Mouse (Mus musculus): ENCODE measurements around the gene Cntn5. TPM values are rescaled to one million over a fixed set of nuclear protein-coding genes. Genes with fewer than 3 reads are reported as not detected.

Gene Cntn5
- polyA plus RNA-seq, 1 experiment: not detected

DNA sequence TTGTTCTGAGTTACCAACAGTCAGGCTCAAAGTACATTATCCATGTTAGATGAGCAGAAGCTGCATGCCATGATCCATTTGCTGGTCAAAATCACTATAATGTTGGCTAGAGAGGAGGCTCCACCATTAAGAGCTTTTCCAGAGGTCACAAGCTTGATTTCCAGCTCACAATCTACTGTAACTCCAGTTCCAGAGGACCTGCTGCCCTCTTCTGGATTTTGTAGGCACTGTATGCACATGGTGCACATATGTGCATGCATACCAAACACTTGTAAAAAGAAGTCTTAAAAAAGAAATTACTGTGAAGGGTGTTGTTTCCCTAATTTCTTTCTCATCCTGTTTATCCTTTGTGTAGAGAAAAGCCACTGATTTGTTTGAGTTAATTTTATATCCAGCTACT lies 439.8 kb downstream of the Cntn5 start:
- Histone ChIP-seq H3K36me3 (replicated peaks; ENCODE audit: low read length) (no peaks in the 10 kb centered on the region), H3K4me3 (replicated peaks) (no peak overlapping the region), H3K4me1 (no peaks in the 10 kb centered on the region), H3K27me3 (replicated peaks) (no peaks in the 10 kb centered on the region), H3K9me3 (no peaks in the 10 kb centered on the region)
- no peak for TF ChIP-seq GATA1 (IDR thresholded peaks at IDR 0.05; ENCODE audit: borderline replicate concordance, low read length)
- no peak for TF ChIP-seq FLI1 (IDR thresholded peaks at IDR 0.05; ENCODE audit: low read length)

DNA sequence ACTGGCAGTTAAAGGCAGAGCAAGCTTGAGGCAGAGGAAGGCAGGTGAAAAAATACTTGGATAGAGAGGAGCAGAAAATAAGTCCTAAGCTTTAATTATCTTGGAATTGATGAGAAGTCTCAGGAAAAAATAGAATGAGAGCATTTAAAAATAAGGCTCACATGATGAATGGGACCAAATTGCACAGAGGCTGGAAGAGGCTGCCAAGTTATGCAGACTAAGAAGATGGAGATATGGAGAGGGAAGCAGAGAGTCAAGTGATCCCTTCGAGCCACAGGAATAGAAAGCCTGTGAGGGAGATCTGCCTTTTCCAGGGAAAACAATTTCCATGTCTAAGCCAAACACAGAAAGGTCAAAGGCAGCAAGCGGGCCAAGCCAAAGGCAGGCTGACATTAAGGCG lies 446.7 kb downstream of the Cntn5 start:
- TF ChIP-seq GATA1 (IDR thresholded peaks at IDR 0.05; ENCODE audit: borderline replicate concordance, low read length): no peak
- no peak for TF ChIP-seq FLI1 (IDR thresholded peaks at IDR 0.05; ENCODE audit: low read length)
- Histone ChIP-seq H3K4me1 (no peaks in the 10 kb centered on the region), H3K27me3 (replicated peaks) (no peaks in the 10 kb centered on the region), H3K36me3 (replicated peaks; ENCODE audit: low read length) (no peaks in the 10 kb centered on the region), H3K4me3 (replicated peaks) (no peak overlapping the region), H3K9me3 (no peaks in the 10 kb centered on the region)

DNA sequence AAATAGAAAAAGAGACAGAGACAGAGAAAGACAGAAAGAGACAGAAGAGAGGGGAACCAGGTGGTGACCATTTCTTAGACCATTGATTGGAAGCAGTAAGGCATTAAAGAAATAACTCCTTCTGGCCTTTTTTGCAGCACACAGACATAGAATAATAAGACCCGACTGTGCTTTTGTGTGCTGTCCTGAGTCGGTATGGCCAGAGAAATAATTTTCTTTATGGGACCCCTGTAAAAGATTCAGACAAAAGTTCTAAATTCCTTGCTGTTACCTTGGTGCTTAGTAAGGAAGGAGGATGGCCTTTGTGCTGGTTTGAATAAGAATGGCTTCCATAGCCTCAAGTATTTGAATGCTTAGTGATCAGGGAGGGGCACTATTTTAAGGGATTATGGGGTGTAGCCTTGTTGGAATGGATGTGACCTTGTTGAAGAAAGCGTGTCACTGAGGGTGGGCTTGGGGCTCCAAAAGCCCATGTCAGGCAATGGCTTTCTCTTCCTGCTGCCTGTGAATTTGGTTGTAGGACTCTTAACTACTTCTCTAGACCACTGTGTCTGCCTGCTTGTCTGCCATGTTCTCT lies 455.5 kb downstream of the Cntn5 start:
- H3K9me3 ChIP-seq: no peaks in the 10 kb centered on the region
- TF ChIP-seq GATA1 (IDR thresholded peaks at IDR 0.05; ENCODE audit: borderline replicate concordance, low read length) (no peak), FLI1 (IDR thresholded peaks at IDR 0.05; ENCODE audit: low read length) (no peak)
- H3K4me3 ChIP-seq (replicated peaks): no peak overlapping the region
- H3K36me3 ChIP-seq (replicated peaks; ENCODE audit: low read length): no peaks in the 10 kb centered on the region
- no peaks in the 10 kb centered on the region for H3K27me3 ChIP-seq (replicated peaks)
- no peaks in the 10 kb centered on the region for H3K4me1 ChIP-seq

DNA sequence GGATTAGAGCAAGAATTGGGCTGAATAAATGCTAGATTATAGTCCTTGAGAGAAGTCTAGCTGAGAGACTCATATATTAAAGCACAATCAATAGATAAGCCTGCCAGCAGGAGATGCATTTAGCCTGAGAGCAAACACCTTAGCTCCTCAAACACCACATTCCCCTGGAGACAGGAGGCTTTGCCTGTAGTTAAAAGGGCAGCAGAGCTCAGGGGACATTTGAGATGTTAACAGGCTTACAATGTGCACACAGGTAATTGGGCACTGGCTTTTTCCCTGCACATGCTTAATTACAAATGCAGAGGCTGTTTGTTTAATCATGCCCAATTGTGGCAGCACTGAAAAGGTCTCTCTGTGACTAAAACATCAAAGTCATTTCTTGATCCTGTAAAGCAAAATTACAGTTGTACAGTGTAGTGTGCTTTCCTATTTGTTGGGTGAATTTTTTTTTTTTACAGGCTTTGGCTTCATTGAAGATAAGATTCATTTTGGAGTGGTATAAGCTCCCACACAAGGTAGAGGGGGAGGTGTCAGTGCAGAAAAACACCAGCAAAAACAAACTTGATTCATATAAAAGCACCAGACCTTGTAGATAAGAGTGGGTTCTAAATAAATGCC lies 457.2 kb downstream of the Cntn5 start:
- TF ChIP-seq GATA1 (IDR thresholded peaks at IDR 0.05; ENCODE audit: borderline replicate concordance, low read length) (no peak), FLI1 (IDR thresholded peaks at IDR 0.05; ENCODE audit: low read length) (no peak)
- no peaks in the 10 kb centered on the region for H3K9me3 ChIP-seq

DNA sequence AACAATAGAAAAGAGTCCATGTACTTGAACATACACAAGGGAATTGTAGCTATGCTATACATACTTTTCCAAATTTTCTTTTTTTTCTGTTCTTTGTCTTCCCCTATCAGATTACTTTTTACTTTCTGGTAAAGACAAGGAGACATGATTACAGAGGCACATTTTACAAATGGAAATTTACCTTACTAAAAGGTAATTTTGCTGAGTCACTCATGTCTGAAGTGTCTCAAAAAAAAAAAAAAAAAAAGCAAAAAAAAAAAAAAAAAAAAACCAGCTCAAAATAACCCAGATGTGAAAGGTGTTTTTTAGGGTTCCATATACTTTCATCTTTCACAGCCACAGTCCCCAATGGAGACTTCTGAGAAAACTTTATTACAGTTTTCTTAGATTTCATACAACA lies 492.5 kb downstream of the Cntn5 start:
- Histone ChIP-seq H3K27me3 (replicated peaks) (no peaks in the 10 kb centered on the region), H3K4me1 (no peaks in the 10 kb centered on the region), H3K4me3 (replicated peaks) (no peak overlapping the region), H3K36me3 (replicated peaks; ENCODE audit: low read length) (no peaks in the 10 kb centered on the region), H3K9me3 (no peaks in the 10 kb centered on the region)
- TF ChIP-seq GATA1 (IDR thresholded peaks at IDR 0.05; ENCODE audit: borderline replicate concordance, low read length) (no peak), FLI1 (IDR thresholded peaks at IDR 0.05; ENCODE audit: low read length) (no peak)

More for the DNA sequence above, 457.2 kb downstream of the Cntn5 start:
- Histone ChIP-seq H3K4me1 (no peaks in the 10 kb centered on the region), H3K36me3 (replicated peaks; ENCODE audit: low read length) (no peaks in the 10 kb centered on the region), H3K27me3 (replicated peaks) (no peaks in the 10 kb centered on the region), H3K4me3 (replicated peaks) (no peak overlapping the region)

DNA sequence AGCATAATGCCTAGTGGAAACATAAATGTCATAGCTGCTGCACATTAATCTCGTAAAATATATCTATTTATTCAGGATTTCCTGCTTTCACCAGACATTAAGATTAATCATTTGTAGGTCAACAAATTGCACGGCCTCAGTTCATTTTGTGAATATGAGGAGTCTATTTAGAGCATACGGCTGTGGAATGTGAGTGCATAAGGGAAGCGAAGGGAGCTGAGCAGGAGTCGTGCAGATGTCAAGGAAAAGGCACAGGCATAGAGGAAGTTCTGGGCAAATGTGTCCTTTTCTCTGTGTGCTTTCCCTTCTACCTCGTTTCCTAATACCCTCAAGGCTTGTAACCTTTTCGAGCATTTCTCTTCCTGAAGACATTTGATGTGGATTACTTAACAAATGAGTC lies 504.5 kb downstream of the Cntn5 start:
- Histone ChIP-seq H3K9me3 (no peaks in the 10 kb centered on the region), H3K27me3 (replicated peaks) (no peaks in the 10 kb centered on the region), H3K36me3 (replicated peaks; ENCODE audit: low read length) (no peaks in the 10 kb centered on the region), H3K4me3 (replicated peaks) (no peak overlapping the region), H3K4me1 (no peaks in the 10 kb centered on the region)
- TF ChIP-seq FLI1 (IDR thresholded peaks at IDR 0.05; ENCODE audit: low read length) (no peak), GATA1 (IDR thresholded peaks at IDR 0.05; ENCODE audit: borderline replicate concordance, low read length) (no peak)

DNA sequence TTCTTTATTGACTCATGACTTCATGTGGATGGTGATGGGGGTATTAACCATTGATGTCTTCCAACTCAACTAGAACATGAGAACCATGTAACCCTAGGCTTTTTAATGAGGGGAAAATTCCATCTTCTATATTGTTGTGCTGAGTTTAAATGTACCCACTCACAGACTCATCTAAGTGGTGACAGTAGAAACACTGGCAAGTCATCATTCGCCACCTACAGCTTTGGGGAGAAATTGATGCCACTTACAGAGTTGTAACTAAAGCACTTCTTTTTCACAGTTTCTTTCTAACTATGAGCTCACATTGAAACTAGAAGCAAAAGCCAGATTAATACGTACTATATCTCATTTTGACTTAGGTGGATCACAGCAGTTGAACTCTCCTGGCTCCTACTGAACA lies 514.7 kb downstream of the Cntn5 start:
- Histone ChIP-seq H3K4me1 (no peaks in the 10 kb centered on the region), H3K36me3 (replicated peaks; ENCODE audit: low read length) (no peaks in the 10 kb centered on the region), H3K9me3 (no peaks in the 10 kb centered on the region), H3K4me3 (replicated peaks) (no peak overlapping the region), H3K27me3 (replicated peaks) (no peaks in the 10 kb centered on the region)
- no peak for TF ChIP-seq FLI1 (IDR thresholded peaks at IDR 0.05; ENCODE audit: low read length)
- no peak for TF ChIP-seq GATA1 (IDR thresholded peaks at IDR 0.05; ENCODE audit: borderline replicate concordance, low read length)

DNA sequence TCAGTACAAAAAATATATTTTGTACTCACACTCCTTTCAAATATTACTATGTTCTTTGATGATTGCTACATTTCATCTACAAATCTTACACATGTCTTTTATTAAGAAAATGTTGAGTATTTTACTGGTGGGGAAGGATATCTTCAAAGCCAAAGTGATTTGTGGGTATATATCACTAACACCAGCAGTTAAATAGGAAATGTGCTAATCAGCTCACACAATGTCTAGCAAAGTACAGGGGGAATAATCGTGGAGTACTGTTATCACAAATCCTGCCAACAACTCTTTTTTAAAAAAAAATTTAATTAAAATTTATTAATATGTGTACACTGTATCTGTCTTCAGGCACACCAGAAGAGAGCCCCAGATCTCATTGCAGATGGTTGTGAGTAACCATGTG lies 520.1 kb downstream of the Cntn5 start:
- Histone ChIP-seq H3K4me3 (replicated peaks) (no peak overlapping the region), H3K27me3 (replicated peaks) (no peaks in the 10 kb centered on the region), H3K4me1 (no peaks in the 10 kb centered on the region), H3K36me3 (replicated peaks; ENCODE audit: low read length) (no peaks in the 10 kb centered on the region), H3K9me3 (no peaks in the 10 kb centered on the region)
- TF ChIP-seq GATA1 (IDR thresholded peaks at IDR 0.05; ENCODE audit: borderline replicate concordance, low read length): no peak
- TF ChIP-seq FLI1 (IDR thresholded peaks at IDR 0.05; ENCODE audit: low read length): no peak

DNA sequence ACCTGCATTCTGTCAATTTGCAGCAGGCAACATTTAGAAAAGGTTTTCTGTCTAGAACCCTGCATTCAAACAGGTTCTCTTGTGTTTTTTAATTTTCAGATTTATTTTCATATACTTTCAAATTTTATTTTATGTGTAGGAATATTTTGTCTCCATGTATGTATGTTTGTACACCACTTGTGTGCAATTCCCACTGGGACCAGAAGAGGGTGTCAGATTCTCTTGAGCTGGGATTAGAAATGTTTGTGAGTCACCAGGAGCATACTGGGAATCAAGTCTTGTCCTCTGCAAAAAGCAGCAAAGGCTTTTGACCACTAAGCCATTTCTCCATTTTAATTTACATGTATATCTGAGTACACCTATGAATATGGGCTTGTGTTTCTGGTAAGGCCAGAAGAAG lies 521.4 kb downstream of the Cntn5 start:
- Histone ChIP-seq H3K4me1 (no peaks in the 10 kb centered on the region), H3K9me3 (no peaks in the 10 kb centered on the region), H3K4me3 (replicated peaks) (no peak overlapping the region), H3K27me3 (replicated peaks) (no peaks in the 10 kb centered on the region), H3K36me3 (replicated peaks; ENCODE audit: low read length) (no peaks in the 10 kb centered on the region)
- TF ChIP-seq FLI1 (IDR thresholded peaks at IDR 0.05; ENCODE audit: low read length) (no peak), GATA1 (IDR thresholded peaks at IDR 0.05; ENCODE audit: borderline replicate concordance, low read length) (no peak)

DNA sequence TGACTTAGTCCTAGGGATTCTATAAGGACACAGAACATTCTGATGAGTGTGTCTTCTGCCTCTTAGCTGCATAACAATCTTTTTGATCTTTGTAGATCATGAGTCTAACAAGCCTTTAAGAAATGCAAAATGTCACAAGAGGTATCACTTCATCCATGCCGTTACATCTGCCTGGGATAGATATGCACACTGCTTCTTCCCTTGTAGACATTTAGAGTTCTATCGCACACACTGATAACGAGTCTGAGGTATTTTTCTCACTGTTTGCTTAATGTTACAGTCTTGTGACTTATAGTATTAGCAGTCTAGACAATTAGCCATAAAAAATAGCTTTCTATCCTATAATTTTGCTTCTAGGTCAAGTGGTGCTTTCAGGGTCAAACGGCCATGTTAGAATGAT lies 522.9 kb downstream of the Cntn5 start:
- H3K4me1 ChIP-seq: no peaks in the 10 kb centered on the region
- no peaks in the 10 kb centered on the region for H3K36me3 ChIP-seq (replicated peaks; ENCODE audit: low read length)
- no peaks in the 10 kb centered on the region for H3K9me3 ChIP-seq
- H3K4me3 ChIP-seq (replicated peaks): no peak overlapping the region
- no peaks in the 10 kb centered on the region for H3K27me3 ChIP-seq (replicated peaks)
- TF ChIP-seq FLI1 (IDR thresholded peaks at IDR 0.05; ENCODE audit: low read length): no peak
- TF ChIP-seq GATA1 (IDR thresholded peaks at IDR 0.05; ENCODE audit: borderline replicate concordance, low read length): no peak
